24 mouse cellular contexts compared by ENCODE assay signal in the genomic region with DNA sequence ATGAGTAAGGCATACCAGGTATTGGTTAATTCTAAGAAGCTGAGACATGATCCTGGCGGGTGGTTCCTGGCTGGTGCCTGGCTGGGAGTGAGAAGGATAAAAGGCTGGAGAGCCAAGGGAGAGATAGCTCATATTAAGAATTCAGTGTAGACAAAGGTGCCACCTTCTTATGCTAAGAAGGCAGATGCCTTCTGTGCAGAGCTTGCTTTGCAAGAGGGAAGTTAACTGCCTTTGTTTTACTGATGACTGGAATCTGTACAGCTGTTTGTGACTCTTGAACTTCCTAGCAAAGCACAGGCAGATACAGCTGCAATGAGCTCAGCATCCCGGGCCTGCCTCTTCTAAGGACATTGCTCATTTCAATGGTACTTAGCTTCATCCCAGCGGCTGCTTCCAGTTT. TPM values are rescaled to one million over a fixed set of nuclear protein-coding genes. Genes with fewer than 3 reads are reported as not detected.
DNase-seq lines count a peak whose midpoint lies in the region; ATAC-seq and TF ChIP-seq lines count a peak whose summit lies in the region.
"Had no signal": no experiment of that assay in that cellular context is flagged by ENCODE, and none has a peak within 500 bp of the region (broad histone marks: within the 10 kb centered on the region; RNA-seq: fewer than 3 reads in every experiment).

No protein-coding gene starts in this region.

- H3K4me1 ChIP-seq in ES-E14 (ENCODE audit: control insufficient read depth in 2 of 2, insufficient read depth in 2 of 2, low read length in 2 of 2, poor library complexity in 1 of 2), result peaks cover 21 to 28% of the 10 kb centered on the region in 2 experiments
- H3K4me1 ChIP-seq: forebrain, embryonic 13.5 days; heart, embryonic 10.5 days; heart, embryonic 13.5 days had no signal

- H3K27ac ChIP-seq in ES-E14 (ENCODE audit: insufficient read depth, low read depth, low read length, poor library complexity, severe bottlenecking), result peak overlapping the region; percentile 83; the same call in 1 of the 2 replicates
- H3K27ac ChIP-seq: forebrain, embryonic 10.5 days; forebrain, embryonic 13.5 days; heart, adult 2 months; heart, embryonic 10.5 days; heart, embryonic 13.5 days; hindbrain, embryonic 14.5 days; hindbrain, postnatal 0 days had no signal

- peak; percentile 36 for ATAC-seq in frontal cortex, adult (ENCODE audit: low TSS enrichment)
- ATAC-seq: forebrain, embryonic 13.5 days; forebrain, embryonic 16.5 days; hindbrain, postnatal 0 days; inflammation-experienced regulatory T-cells, adult 6 months; intestine, embryonic 16.5 days had no signal

- no peak overlapping the region for H3K4me3 ChIP-seq in ES-E14 (ENCODE audit: insufficient read depth in 1 of 2, low read depth in 1 of 2, low read length in 2 of 2, poor library complexity in 1 of 2, severe bottlenecking in 1 of 2)
- H3K4me3 ChIP-seq: forebrain, embryonic 10.5 days; forebrain, embryonic 13.5 days; heart, adult 2 months; heart, embryonic 10.5 days; heart, embryonic 13.5 days had no signal

- peaks cover 1% of the 10 kb centered on the region; the same call in 1 of the 2 replicates for H3K36me3 ChIP-seq in ES-E14 (ENCODE audit: control insufficient read depth, insufficient read depth, low read length, poor library complexity, severe bottlenecking)
- H3K36me3 ChIP-seq: forebrain, embryonic 10.5 days; heart, embryonic 10.5 days; heart, embryonic 13.5 days had no signal

- in situ Hi-C loops in ES-E14 (cut with MboI; ENCODE audit: low sequenced_read_pairs in 2 of 2, unreplicated experiment in 2 of 2), result no loop called here

- no peak for DNase-seq in frontal cortex, postnatal 10 days (ENCODE audit: low spot score in 2 of 2)
- DNase-seq in ES-E14 (ENCODE audit: low read depth, low spot score) (peak; percentile 72), R1 (ENCODE audit: low read depth, low spot score) (peak; percentile 98)
- DNase-seq in right cerebral cortex, postnatal 10 days (ENCODE audit: low spot score in 2 of 2), result no peak
- DNase-seq in kidney, adult 18-20 months, result no peak
- DNase-seq: adrenal gland, postnatal 10 days; adrenal gland, postnatal 36 days; cerebellum, adult 18-20 months; cerebellum, adult 9-10 months; cerebellum, postnatal 14 days; gastrocnemius, postnatal 25 days; heart, adult 2 months; heart, postnatal 14 days; heart, postnatal 4 days had no signal

- no peak overlapping the region for H3K9ac ChIP-seq in ES-E14 (ENCODE audit: insufficient read depth, low read depth, low read length, poor library complexity, severe bottlenecking)
- H3K9ac ChIP-seq: forebrain, embryonic 13.5 days; heart, embryonic 13.5 days; hindbrain, embryonic 14.5 days had no signal

- no peaks in the 10 kb centered on the region for H3K9me3 ChIP-seq in ES-E14 (ENCODE audit: control insufficient read depth, insufficient read depth, low read depth, low read length)
- H3K9me3 ChIP-seq: forebrain, embryonic 10.5 days; forebrain, embryonic 13.5 days; heart, embryonic 10.5 days; heart, embryonic 13.5 days had no signal

TF ChIP-seq in ES-E14, 5 proteins besides CTCF, POLR2A, EP300 and RAD21:
- TF ChIP-seq ZNF384 (IDR thresholded peaks at IDR 0.05; ENCODE audit: low read depth, low read length) (no peak), CHD2 (IDR thresholded peaks at IDR 0.05; ENCODE audit: low read depth, low read length) (no peak), ZC3H11A (IDR thresholded peaks at IDR 0.05; ENCODE audit: borderline replicate concordance, low read depth, low read length) (no peak), MAFK (IDR thresholded peaks at IDR 0.05; ENCODE audit: insufficient read depth, low read depth, low read length) (peak; percentile 3; the same call in 1 of the 2 replicates), HCFC1 (IDR thresholded peaks at IDR 0.05; ENCODE audit: borderline replicate concordance, insufficient read depth, low read length) (no peak)

RNA-seq across cellular contexts. Expression of a gene that starts 47.7 kb away (rescaled TPM):
- total RNA-seq in ES-E14 (2012; rRNA removed), result 9.1 and 11.2 TPM in 2 replicates

Comparison
In these comparisons a context has a peak if more than half of its experiments do, and no peak if none do; other contexts are left out.
1. DNase-seq: peak in ES-E14 (single experiment) and R1 (single experiment); none in frontal cortex, postnatal 10 days (0 of 2), right cerebral cortex, postnatal 10 days (0 of 2) and kidney, adult 18-20 months (single experiment).